Mouse (Mus musculus): ENCODE data around the gene Josd1. TPM values are rescaled to one million over a fixed set of nuclear protein-coding genes. Genes with fewer than 3 reads are reported as not detected.

The Josd1 gene
- polyA plus RNA-seq, 1 experiment from 2014 or later, result 17.3 TPM

- WGBS, result 81% methylated on average over 2 of the region's 2 CpGs
- DNase-seq (ENCODE audit: low spot score) (no peak), ATAC-seq (ENCODE audit: insufficient number of reproducible peaks, low FRiP score, low TSS enrichment, low read depth) (no peak)
- Histone ChIP-seq H3K4me3 (ENCODE audit: low read depth, low read length) (no peak overlapping the region), H3K4me2 (ENCODE audit: low read depth, severe bottlenecking) (no peak overlapping the region), H3K9ac (ENCODE audit: low read length) (no peak overlapping the region), H3K27ac (replicated peaks; ENCODE audit: low read depth, low read length) (no peak overlapping the region), H3K9me3 (ENCODE audit: control insufficient read depth, low read length) (no peaks in the 10 kb centered on the region), H3K4me1 (ENCODE audit: control insufficient read depth, insufficient read depth, low read length) (no peaks in the 10 kb centered on the region), H3K27me3 (ENCODE audit: control insufficient read depth, insufficient read depth, low read length) (no peaks in the 10 kb centered on the region), H3K36me3 (ENCODE audit: control insufficient read depth, insufficient read depth, low read length) (no peaks in the 10 kb centered on the region)
Observed at GRCm38 (mm10) chr15:79645483-79645882, 42.2 kb downstream of the Josd1 start.

- no peak for ATAC-seq (ENCODE audit: insufficient number of reproducible peaks, low FRiP score, low TSS enrichment, low read depth)
- 78% methylated on average over 12 of the region's 12 CpGs for WGBS
- Histone ChIP-seq H3K4me2 (ENCODE audit: low read depth, severe bottlenecking) (no peak overlapping the region), H3K36me3 (ENCODE audit: control insufficient read depth, insufficient read depth, low read length) (no peaks in the 10 kb centered on the region), H3K9me3 (ENCODE audit: control insufficient read depth, low read length) (no peaks in the 10 kb centered on the region), H3K27me3 (ENCODE audit: control insufficient read depth, insufficient read depth, low read length) (no peaks in the 10 kb centered on the region), H3K9ac (ENCODE audit: low read length) (no peak overlapping the region), H3K4me1 (ENCODE audit: control insufficient read depth, insufficient read depth, low read length) (no peaks in the 10 kb centered on the region), H3K4me3 (ENCODE audit: low read depth, low read length) (no peak overlapping the region), H3K27ac (replicated peaks; ENCODE audit: low read depth, low read length) (no peak overlapping the region)
- no peak for DNase-seq (ENCODE audit: low spot score)
Observed at GRCm38 (mm10) chr15:79641135-79641817, 46.4 kb downstream of the Josd1 start.

- no peaks in the 10 kb centered on the region for H3K27me3 ChIP-seq (ENCODE audit: control insufficient read depth, insufficient read depth, low read length)
- no peak for ATAC-seq (ENCODE audit: insufficient number of reproducible peaks, low FRiP score, low TSS enrichment, low read depth)
- no peak overlapping the region for H3K9ac ChIP-seq (ENCODE audit: low read length)
- WGBS, result 53% methylated on average over 2 of the region's 2 CpGs
- no peak overlapping the region for H3K27ac ChIP-seq (replicated peaks; ENCODE audit: low read depth, low read length)
- H3K4me2 ChIP-seq (ENCODE audit: low read depth, severe bottlenecking), result no peak overlapping the region
- H3K4me3 ChIP-seq (ENCODE audit: low read depth, low read length), result no peak overlapping the region
- DNase-seq (ENCODE audit: low spot score), result no peak
- peaks cover 3% of the 10 kb centered on the region; the same call in 1 of the 2 replicates for H3K36me3 ChIP-seq (ENCODE audit: control insufficient read depth, insufficient read depth, low read length)
- H3K4me1 ChIP-seq (ENCODE audit: control insufficient read depth, insufficient read depth, low read length), result no peaks in the 10 kb centered on the region
- no peaks in the 10 kb centered on the region for H3K9me3 ChIP-seq (ENCODE audit: control insufficient read depth, low read length)
Observed at GRCm38 (mm10) chr15:79630471-79630870, 57.2 kb downstream of the Josd1 start.

Other genes with a start within 250 kb of the Josd1 start
- gene Csnk1e, start 232.4 kb downstream of the Josd1 start, polyA plus RNA-seq (2014; fragmentation: Nextera tagmentation; extraction: Ambion mirVana), result 149 and 156 TPM in 2 replicates
- not detected in 2 replicates for gene Kcnj4, start 182.7 kb downstream of the Josd1 start, polyA plus RNA-seq (2014; fragmentation: Nextera tagmentation; extraction: Ambion mirVana)
- 11.4 and 12.8 TPM in 2 replicates for gene Kdelr3, start 171.5 kb downstream of the Josd1 start, polyA plus RNA-seq (2014; fragmentation: Nextera tagmentation; extraction: Ambion mirVana)
- 89.7 and 96.5 TPM in 2 replicates for gene Ddx17, start 141.2 kb downstream of the Josd1 start, polyA plus RNA-seq (2014; fragmentation: Nextera tagmentation; extraction: Ambion mirVana)
- gene Dmc1, start 82.8 kb downstream of the Josd1 start, polyA plus RNA-seq (2014; fragmentation: Nextera tagmentation; extraction: Ambion mirVana), result 1.2 and 1.8 TPM in 2 replicates
- gene Fam227a, start 29.0 kb downstream of the Josd1 start, polyA plus RNA-seq (2014; fragmentation: Nextera tagmentation; extraction: Ambion mirVana), result 2.0 and 3.1 TPM in 2 replicates
- 60.2 and 64.1 TPM in 2 replicates for gene Cby1, start 28.7 kb downstream of the Josd1 start, polyA plus RNA-seq (2014; fragmentation: Nextera tagmentation; extraction: Ambion mirVana)
- 271 and 277 TPM in 2 replicates for gene Tomm22, start 17.1 kb downstream of the Josd1 start, polyA plus RNA-seq (2014; fragmentation: Nextera tagmentation; extraction: Ambion mirVana)
- 38.7 and 39.1 TPM in 2 replicates for gene Gtpbp1, start 2.9 kb upstream of the Josd1 start, polyA plus RNA-seq (2014; fragmentation: Nextera tagmentation; extraction: Ambion mirVana)
- gene Sun2, start 54.6 kb upstream of the Josd1 start, polyA plus RNA-seq (2014; fragmentation: Nextera tagmentation; extraction: Ambion mirVana), result 5.3 and 5.4 TPM in 2 replicates
- 62.1 and 62.5 TPM in 2 replicates for gene Dnal4, start 89.9 kb upstream of the Josd1 start, polyA plus RNA-seq (2014; fragmentation: Nextera tagmentation; extraction: Ambion mirVana)
- 0.37 and 0.48 TPM in 2 replicates for gene Nptxr, start 116.8 kb upstream of the Josd1 start, polyA plus RNA-seq (2014; fragmentation: Nextera tagmentation; extraction: Ambion mirVana)
- 0.50 TPM in 1 of 2 replicates, not detected in the other for gene Npcd, start 146.3 kb upstream of the Josd1 start, polyA plus RNA-seq (2014; fragmentation: Nextera tagmentation; extraction: Ambion mirVana)
- gene Cbx6, start 146.8 kb upstream of the Josd1 start, polyA plus RNA-seq (2014; fragmentation: Nextera tagmentation; extraction: Ambion mirVana), result 11.1 and 12.5 TPM in 2 replicates
- gene Apobec3, start 203.7 kb upstream of the Josd1 start, polyA plus RNA-seq (2014; fragmentation: Nextera tagmentation; extraction: Ambion mirVana), result 9.7 and 11.8 TPM in 2 replicates